Mouse (Mus musculus) myocyte (in vitro differentiated cells): ENCODE measurements at regions not wholly inside any gene's neighbourhood (a gene's known extent, or its start where the extent isn't known, plus 50 kb on each side); places are given as distances from the start of the nearest gene placed in this dataset.

Source experiments
- MAX ChIP-seq: IDR thresholded peaks from one replicate; pipeline ENCODE4 v1.6.1; 2011; ENCODE audit warnings: low read depth, mild to moderate bottlenecking, control low read depth
- POLR2A ChIP-seq: IDR thresholded peaks from one replicate; pipeline ENCODE4 v1.6.1; 2011; ENCODE audit warnings: low read depth, mild to moderate bottlenecking, control low read depth, moderate library complexity; ENCODE audit not compliant: insufficient read length
- POLR2AphosphoS2 ChIP-seq: IDR thresholded peaks from one replicate; pipeline ENCODE4 v1.6.1; 2011; ENCODE audit warnings: low read depth, control low read depth; ENCODE audit not compliant: insufficient read length
- TCF12 ChIP-seq: IDR thresholded peaks from one replicate; pipeline ENCODE4 v1.6.1; 2011; ENCODE audit warnings: mild to moderate bottlenecking, control low read depth; ENCODE audit not compliant: poor library complexity, insufficient read depth, severe bottlenecking

DNA sequence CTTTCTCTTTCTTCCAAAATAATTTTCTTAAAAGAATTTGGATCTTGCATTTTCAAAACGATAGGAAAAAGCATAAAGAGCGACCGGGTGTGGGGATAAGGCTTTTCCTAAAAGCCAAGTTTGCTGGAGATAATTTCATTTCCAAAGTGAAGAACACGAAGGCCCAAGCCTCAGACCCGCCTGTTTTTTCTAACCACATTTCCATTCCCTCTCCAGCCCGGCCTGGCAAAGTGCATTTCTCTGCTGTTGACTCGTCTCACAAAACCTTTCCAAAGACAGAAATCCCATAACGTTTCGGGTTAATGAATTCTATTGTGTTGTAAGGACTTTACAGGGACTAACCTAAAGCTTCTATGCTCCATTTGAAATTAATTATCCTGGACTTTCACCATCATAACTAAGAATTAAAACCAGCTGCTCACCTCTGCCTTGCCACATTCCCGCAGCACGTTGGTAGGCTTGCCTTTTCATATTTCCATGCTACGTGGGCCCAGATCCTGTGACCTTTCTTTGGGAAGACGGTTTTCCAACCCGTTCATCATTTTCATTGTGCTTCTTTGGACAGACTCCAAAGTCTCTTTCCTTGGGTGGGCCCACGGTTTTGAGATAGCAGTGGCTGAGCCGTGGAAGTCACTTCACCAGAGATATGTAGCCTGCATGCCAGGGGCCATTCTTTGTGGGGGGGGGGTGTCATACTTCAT is 430.5 kb upstream of the Prickle1 start:
- TF ChIP-seq POLR2A, result no peak
- no peak for TF ChIP-seq MAX
- no peak for TF ChIP-seq TCF12
- TF ChIP-seq POLR2AphosphoS2, result no peak
